Mouse (Mus musculus): ENCODE results near the gene Spata31d1d.
"Not testable (repeated sequence)": the region's sequence is repeated elsewhere in the genome, so short reads cannot be mapped to it uniquely, and the experiment has no call there.

Spata31d1d gene

GRCm38 (mm10) chr13:59728378-59729093, 3.0 kb downstream of the Spata31d1d start:
- DNase-seq (ENCODE audit: low spot score), result peak; percentile 53

- DNase-seq (ENCODE audit: low spot score), result no peak
Measured at GRCm38 (mm10) chr13:59726139-59726867, 5.2 kb downstream of the Spata31d1d start.

GRCm38 (mm10) chr13:59722089-59722488, 9.5 kb downstream of the Spata31d1d start:
- DNase-seq (ENCODE audit: low spot score), result not testable (repeated sequence)

GRCm38 (mm10) chr13:59719475-59719874, 12.1 kb downstream of the Spata31d1d start:
- no peak for DNase-seq (ENCODE audit: low spot score)

GRCm38 (mm10) chr13:59718857-59719440, 12.6 kb downstream of the Spata31d1d start:
- DNase-seq (ENCODE audit: low spot score), result not testable (repeated sequence)

GRCm38 (mm10) chr13:59713710-59714109, 17.8 kb downstream of the Spata31d1d start:
- no peak for DNase-seq (ENCODE audit: low spot score)

- DNase-seq (ENCODE audit: low spot score), result not testable (repeated sequence)
Measured at GRCm38 (mm10) chr13:59711984-59712383, 19.6 kb downstream of the Spata31d1d start, which contains the start of gene Spata31d1b. Gene Spata31d1b, plus strand, starts transcription at chr13:59712284.

- DNase-seq (ENCODE audit: low spot score), result no peak
Measured at GRCm38 (mm10) chr13:59710230-59710629, 21.3 kb downstream of the Spata31d1d start, which contains the start of gene Spata31d1a. Gene Spata31d1a, minus strand, starts transcription at chr13:59710330.

GRCm38 (mm10) chr13:59704562-59704961, 27.0 kb downstream of the Spata31d1d start:
- no peak for DNase-seq (ENCODE audit: low spot score)

- DNase-seq (ENCODE audit: low spot score), result no peak
Measured at GRCm38 (mm10) chr13:59703514-59703913, 28.0 kb downstream of the Spata31d1d start.

GRCm38 (mm10) chr13:59700137-59700536, 31.4 kb downstream of the Spata31d1d start:
- not testable (repeated sequence) for DNase-seq (ENCODE audit: low spot score)

GRCm38 (mm10) chr13:59699131-59699530, 32.4 kb downstream of the Spata31d1d start:
- DNase-seq (ENCODE audit: low spot score), result no peak

GRCm38 (mm10) chr13:59695781-59696180, 35.8 kb downstream of the Spata31d1d start:
- DNase-seq (ENCODE audit: low spot score), result no peak

GRCm38 (mm10) chr13:59694008-59694407, 37.5 kb downstream of the Spata31d1d start, which contains the start of gene 4921517D22Rik:
Gene 4921517D22Rik, minus strand, starts transcription at chr13:59694108.
- no peak for DNase-seq (ENCODE audit: low spot score)

- DNase-seq (ENCODE audit: low spot score), result no peak
Measured at GRCm38 (mm10) chr13:59691478-59691877, 40.1 kb downstream of the Spata31d1d start.

- no peak for DNase-seq (ENCODE audit: low spot score)
Measured at GRCm38 (mm10) chr13:59690576-59690975, 41.0 kb downstream of the Spata31d1d start.

- DNase-seq (ENCODE audit: low spot score), result no peak
Measured at GRCm38 (mm10) chr13:59689843-59690242, 41.7 kb downstream of the Spata31d1d start.

GRCm38 (mm10) chr13:59689313-59689712, 42.2 kb downstream of the Spata31d1d start:
- DNase-seq (ENCODE audit: low spot score), result no peak

GRCm38 (mm10) chr13:59688338-59688770, 43.2 kb downstream of the Spata31d1d start:
- no peak for DNase-seq (ENCODE audit: low spot score)

- DNase-seq (ENCODE audit: low spot score), result no peak
Measured at GRCm38 (mm10) chr13:59685236-59685635, 46.3 kb downstream of the Spata31d1d start.

GRCm38 (mm10) chr13:59682629-59683028, 48.9 kb downstream of the Spata31d1d start:
- no peak for DNase-seq (ENCODE audit: low spot score)

- no peak for DNase-seq (ENCODE audit: low spot score)
Measured at GRCm38 (mm10) chr13:59679908-59680307, 51.6 kb downstream of the Spata31d1d start.

GRCm38 (mm10) chr13:59679306-59679705, 52.2 kb downstream of the Spata31d1d start:
- no peak for DNase-seq (ENCODE audit: low spot score)
